Mouse (Mus musculus): Measurements from ENCODE around the gene Olfr1263.

The Olfr1263 gene

GRCm38 (mm10) chr2:90011831-90012230 lies at the start of gene Olfr1263:
Gene Olfr1263, plus strand, starts transcription at chr2:90012131.
- DNase-seq = no peak

DNA sequence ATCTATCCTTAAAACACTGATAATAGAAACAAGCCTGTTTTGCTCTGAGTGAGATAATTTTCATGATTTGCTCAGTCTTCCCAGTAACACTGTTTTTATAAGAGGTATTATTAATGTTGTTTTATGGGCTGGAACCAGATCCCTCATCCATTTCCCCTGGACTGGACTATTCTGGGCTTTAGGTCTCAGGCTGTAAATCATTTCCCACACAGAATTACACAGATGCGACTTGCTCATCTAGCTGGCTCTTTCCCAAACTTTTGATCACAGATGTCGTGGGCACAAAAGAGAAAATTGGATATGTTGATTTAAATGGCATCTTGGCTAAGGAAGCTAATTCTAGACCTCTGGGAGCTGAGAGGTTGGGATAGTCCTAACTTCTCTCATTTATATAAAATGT lies 37.7 kb upstream of the Olfr1263 start, which contains the start of gene Olfr1260:
Gene Olfr1260, plus strand, starts transcription at position 157 of the 400 bp plus-strand sequence.
- DNase-seq = no peak

- no peak for DNase-seq
Measured at GRCm38 (mm10) chr2:89977709-89978108, 34.2 kb upstream of the Olfr1263 start.

DNA sequence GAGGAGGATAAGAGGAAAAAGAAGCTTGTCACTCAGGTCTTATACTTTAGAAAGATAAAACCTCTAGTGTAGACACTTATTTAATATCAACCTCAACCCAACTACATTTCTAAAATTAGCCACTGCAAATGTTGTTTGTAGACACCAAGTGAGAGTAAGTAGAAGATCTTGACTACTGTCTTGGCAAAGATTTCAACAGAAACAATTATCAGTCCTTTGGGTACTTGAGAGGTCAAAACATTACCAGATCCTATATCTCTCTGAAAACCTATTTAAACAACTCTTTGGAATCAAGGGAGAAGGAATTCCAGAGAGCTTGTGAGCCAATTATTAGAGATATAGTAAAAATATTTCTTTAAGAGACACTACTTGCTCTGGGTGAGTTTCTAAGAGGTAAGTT lies 21.0 kb upstream of the Olfr1263 start, which contains the start of gene Olfr1261:
Gene Olfr1261, plus strand, starts transcription at position 301 of the 400 bp plus-strand sequence.
- no peak for DNase-seq

DNA sequence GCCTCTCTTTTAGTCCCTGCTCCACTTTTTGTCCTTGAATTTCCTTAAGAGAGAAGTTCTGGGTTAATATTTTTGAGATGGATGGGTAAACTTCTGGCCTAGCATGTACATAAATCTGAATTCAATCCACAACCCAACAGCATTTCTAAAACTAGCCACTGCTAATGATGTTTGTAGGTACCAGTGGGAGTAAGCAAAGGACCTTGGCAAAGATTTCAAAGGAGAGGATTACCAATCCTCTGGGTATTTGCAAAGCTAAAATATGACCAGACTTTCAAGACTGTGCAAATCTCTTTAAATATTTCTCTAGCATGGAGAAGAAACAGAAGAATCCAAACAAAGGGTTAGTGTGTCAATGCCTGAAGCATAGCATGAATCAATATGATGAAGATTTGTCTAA lies 12.1 kb upstream of the Olfr1263 start, which contains the start of gene Olfr1262:
Gene Olfr1262, plus strand, starts transcription at position 301 of the 400 bp plus-strand sequence.
- no peak for DNase-seq

- no peak for DNase-seq
Measured at GRCm38 (mm10) chr2:90025477-90025876, 13.5 kb downstream of the Olfr1263 start, which contains the start of gene Olfr1264. Gene Olfr1264, minus strand, starts transcription at chr2:90025577.

DNA sequence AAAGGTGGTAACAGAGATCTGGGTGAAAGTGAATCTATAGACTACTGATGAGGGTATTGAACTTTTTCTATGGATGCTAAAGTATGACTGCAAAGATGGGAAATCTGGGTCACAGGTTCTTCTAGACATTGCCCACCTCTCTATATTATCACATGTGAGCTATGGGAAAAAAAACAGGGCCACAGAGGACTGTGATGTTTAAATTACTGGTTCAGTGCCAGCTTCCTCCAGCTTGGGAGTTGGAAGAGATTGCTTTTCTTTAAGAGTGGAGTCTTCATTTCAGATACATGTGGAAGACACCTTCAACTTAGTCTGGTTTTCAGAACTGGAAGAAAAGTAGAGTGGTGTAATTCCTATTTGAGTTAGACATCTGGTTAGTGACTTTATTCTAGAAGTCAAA lies 23.1 kb downstream of the Olfr1263 start, which contains the start of gene Olfr1265:
Gene Olfr1265, plus strand, starts transcription at position 301 of the 400 bp plus-strand sequence.
- no peak for DNase-seq

DNA sequence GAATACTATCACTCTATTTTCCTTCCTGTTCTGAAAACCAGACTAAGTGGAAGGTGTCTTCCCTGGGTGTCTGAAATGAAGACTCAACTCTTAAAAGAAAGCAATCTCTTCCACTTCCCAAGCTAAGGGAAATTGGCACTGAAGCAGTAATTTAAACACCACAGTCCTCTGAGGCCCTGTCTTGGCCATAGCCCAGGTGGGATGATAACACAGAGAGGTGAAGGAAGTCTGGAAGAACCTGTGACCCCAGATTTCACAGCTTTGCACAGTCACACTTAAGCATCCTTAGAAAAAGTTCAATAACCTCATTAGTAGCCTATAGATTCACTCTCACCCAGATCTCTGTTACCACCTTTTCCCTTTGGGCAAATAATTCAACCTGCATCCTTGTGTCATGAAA lies 51.6 kb downstream of the Olfr1263 start, which contains the start of gene Olfr140:
Gene Olfr140, minus strand, starts transcription at position 101 of the 400 bp plus-strand sequence.
- no peak for DNase-seq

All from heart, adult 11 months (tissue).